Mouse (Mus musculus) limb, embryonic 14.5 days (tissue): ENCODE results near the gene Garnl3. TPM values are rescaled to one million over a fixed set of nuclear protein-coding genes. Genes with fewer than 3 reads are reported as not detected.

Experiments
- ATAC-seq: fragments of 200-750 bp; cut with Nextera tagmentation; 2 replicates; pipeline ENCODE4 v1.8.0; 2017; ENCODE audit warnings: low read depth, moderate number of reproducible peaks, moderate TSS enrichment; ENCODE audit not compliant: low FRiP score
- DNase-seq: peaks from one replicate; pipeline ENCODE4 v3.0.0-alpha.2; 2015; ENCODE audit warnings: low spot score
- H3K27ac ChIP-seq: fragments of 300-500 bp; sonication (generic); replicated peaks from 2 replicates; pipeline ENCODE4 v1.5.1; 2014; ENCODE audit warnings: low read depth, mild to moderate bottlenecking, low read length, moderate library complexity, mixed read lengths
- H3K27me3 ChIP-seq: fragments of 300-500 bp; sonication (generic); 2 replicates; pipeline ENCODE4 v1.6.1; 2014; ENCODE audit warnings: low read length, mixed read lengths; ENCODE audit not compliant: control insufficient read depth, insufficient read depth
- H3K36me3 ChIP-seq: fragments of 300-500 bp; sonication (generic); 2 replicates; pipeline ENCODE4 v1.6.1; 2014; ENCODE audit warnings: mild to moderate bottlenecking, low read length, moderate library complexity, mixed read lengths; ENCODE audit not compliant: control insufficient read depth, insufficient read depth
- H3K4me1 ChIP-seq: fragments of 300-500 bp; sonication (generic); 2 replicates; pipeline ENCODE4 v1.6.1; 2014; ENCODE audit warnings: antibody characterized with exemption, low read length, mixed read lengths; ENCODE audit not compliant: control insufficient read depth, insufficient read depth
- H3K4me2 ChIP-seq: fragments of 300-500 bp; sonication (generic); replicated peaks from 2 replicates; pipeline ENCODE4 v1.6.1; 2014; ENCODE audit warnings: low read depth, mild to moderate bottlenecking, low read length, moderate library complexity; ENCODE audit not compliant: severe bottlenecking
- H3K4me3 ChIP-seq: fragments of 300-500 bp; sonication (generic); replicated peaks from 2 replicates; pipeline ENCODE4 v1.5.1; 2014; ENCODE audit warnings: low read length
- H3K9ac ChIP-seq: fragments of 300-500 bp; sonication (generic); 2 replicates; pipeline ENCODE4 v1.6.1; 2014; ENCODE audit warnings: mild to moderate bottlenecking, low read depth, low read length, moderate library complexity; ENCODE audit not compliant: severe bottlenecking
- H3K9me3 ChIP-seq: fragments of 300-500 bp; sonication (generic); 2 replicates; pipeline ENCODE4 v1.6.1; 2016; ENCODE audit warnings: low read length; ENCODE audit not compliant: control insufficient read depth
- POLR2A ChIP-seq: fragments of 200-500 bp; IDR thresholded peaks from 2 replicates; pipeline ENCODE4 v1.8.0; 2012; ENCODE audit warnings: inconsistent platforms, mild to moderate bottlenecking, moderate library complexity, borderline replicate concordance; ENCODE audit not compliant: insufficient read depth, insufficient read length; ENCODE audit errors: extremely low read depth
- WGBS: fragments of 180-500 bp; shearing (Covaris S2); extraction: QIAGEN DNeasy Blood & Tissue Kit; methylation state at CpG from one replicate; pipeline ENCODE4 v1.1.7; 2014; 5-methylcytosine and 5-hydroxymethylcytosine counted together
- polyA plus RNA-seq, 2 experiments: library from polyadenylated mRNA; depleted of rRNA in 1 of 2; stranded (reverse) in 1 of 2; unstranded in 1 of 2; fragments of >200 nt; fragmentation: Nextera tagmentation in 1 of 2; extraction: Ambion mirVana in 1 of 2; gene quantifications; 2 replicates each; pipeline versions ENCODE4 v1.2.1 to v1.2.3; 2012 to 2014

The Garnl3 gene
- polyA plus RNA-seq, 2 experiments = 9.6 to 10.1 TPM

GRCm38 (mm10) chr2:32964659-32965457 is 166.6 kb downstream of the Garnl3 start:
- H3K9ac ChIP-seq = no peak overlapping the region
- DNase-seq (no peak), ATAC-seq (no peak)
- no peaks in the 10 kb centered on the region for H3K27me3 ChIP-seq
- 29% methylated on average over 10 of the region's 10 CpGs for WGBS
- no peak overlapping the region; the same call in 1 of the 2 replicates for H3K4me2 ChIP-seq
- peaks cover 32% of the 10 kb centered on the region for H3K4me1 ChIP-seq
- no peak overlapping the region for H3K27ac ChIP-seq
- no peak overlapping the region for H3K4me3 ChIP-seq
- no peak for TF ChIP-seq POLR2A
- no peaks in the 10 kb centered on the region for H3K9me3 ChIP-seq
- peaks cover 28% of the 10 kb centered on the region for H3K36me3 ChIP-seq

- H3K4me1 ChIP-seq = peaks cover 32% of the 10 kb centered on the region
- no peak overlapping the region for H3K27ac ChIP-seq
- 0 out of 2 replicates have a peak overlapping the region, but pooled peaks have one; percentile 74 for H3K4me3 ChIP-seq
- TF ChIP-seq POLR2A = no peak
- H3K36me3 ChIP-seq = peaks cover 28% of the 10 kb centered on the region
- no peak overlapping the region for H3K9ac ChIP-seq
- peak overlapping the region; percentile 73 for H3K4me2 ChIP-seq
- no peak for ATAC-seq
- no peak for DNase-seq
- no peaks in the 10 kb centered on the region for H3K9me3 ChIP-seq
- WGBS = 78% methylated on average over 1 of the region's 1 CpGs
- no peaks in the 10 kb centered on the region for H3K27me3 ChIP-seq
Observed at GRCm38 (mm10) chr2:32963981-32964380, 167.5 kb downstream of the Garnl3 start.

- TF ChIP-seq POLR2A = no peak
- Histone ChIP-seq H3K36me3 (peaks cover 28% of the 10 kb centered on the region), H3K27ac (no peak overlapping the region), H3K9me3 (no peaks in the 10 kb centered on the region), H3K27me3 (no peaks in the 10 kb centered on the region), H3K4me2 (peak overlapping the region; percentile 73), H3K9ac (0 out of 2 replicates have a peak overlapping the region, but pooled peaks have one; percentile 94), H3K4me3 (peak overlapping the region; percentile 74), H3K4me1 (peaks cover 32% of the 10 kb centered on the region)
- DNase-seq (no peak), ATAC-seq (no peak)
- WGBS = 60% methylated on average over 4 of the region's 4 CpGs
Observed at GRCm38 (mm10) chr2:32963544-32963943, 167.9 kb downstream of the Garnl3 start.

- peaks cover 31% of the 10 kb centered on the region for H3K36me3 ChIP-seq
- WGBS = 13% methylated on average over 8 of the region's 9 CpGs
- no peak for TF ChIP-seq POLR2A
- ATAC-seq (no peak), DNase-seq (no peak)
- H3K27me3 ChIP-seq = no peaks in the 10 kb centered on the region
- H3K4me1 ChIP-seq = peaks cover 29% of the 10 kb centered on the region
- no peaks in the 10 kb centered on the region for H3K9me3 ChIP-seq
- peak overlapping the region; percentile 94 for H3K9ac ChIP-seq
- peak overlapping the region; percentile 76; the same call in 1 of the 2 replicates for H3K27ac ChIP-seq
- peak overlapping the region; percentile 74 for H3K4me3 ChIP-seq
- peak overlapping the region; percentile 73 for H3K4me2 ChIP-seq
Observed at GRCm38 (mm10) chr2:32962875-32963220, 168.6 kb downstream of the Garnl3 start.

DNA sequence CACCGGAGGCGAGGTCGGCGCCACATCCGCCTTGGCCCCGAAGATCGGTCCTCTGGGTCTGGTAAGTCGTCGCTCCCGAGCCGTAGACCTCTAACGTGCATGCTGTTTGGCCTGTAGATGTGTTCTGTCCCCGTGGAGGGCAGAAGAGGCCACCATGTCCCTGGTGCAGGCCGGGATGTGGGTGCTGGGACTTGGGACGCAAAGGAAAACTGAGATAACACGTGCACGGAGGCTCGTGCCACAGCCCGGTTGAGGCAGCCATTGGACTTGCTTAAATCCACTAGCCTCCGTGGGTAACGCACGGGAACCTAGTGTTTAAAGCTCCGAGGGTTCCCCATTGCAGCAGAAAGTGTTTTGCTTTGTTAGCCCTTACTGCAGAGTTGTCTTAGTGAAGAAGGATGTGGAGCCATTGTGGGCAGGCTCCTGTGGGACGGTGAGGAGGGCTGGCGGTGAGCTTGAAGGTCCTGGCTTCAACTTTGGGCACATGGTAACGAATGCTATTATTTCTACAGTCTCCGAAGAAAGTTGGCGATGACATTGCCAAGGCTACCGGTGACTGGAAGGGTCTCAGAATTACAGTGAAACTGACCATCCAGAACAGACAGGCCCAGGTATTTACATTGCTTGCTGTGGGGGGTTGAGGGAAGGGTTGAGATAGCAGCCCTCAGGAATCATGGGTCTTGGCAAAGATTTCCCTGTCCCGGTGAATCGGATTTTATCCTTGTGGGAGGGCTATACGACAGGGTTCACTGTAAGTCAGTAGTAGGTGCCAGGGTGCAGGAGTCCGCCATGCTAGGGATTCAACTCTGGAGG is 169.2 kb downstream of the Garnl3 start:
- TF ChIP-seq POLR2A = no peak
- Histone ChIP-seq H3K36me3 (peaks cover 33% of the 10 kb centered on the region), H3K9me3 (no peaks in the 10 kb centered on the region), H3K4me2 (peak overlapping the region; percentile 73), H3K9ac (peak overlapping the region; percentile 94), H3K27ac (peak overlapping the region; percentile 76), H3K4me1 (peaks cover 24% of the 10 kb centered on the region), H3K27me3 (no peaks in the 10 kb centered on the region), H3K4me3 (peak overlapping the region; percentile 74)
- DNase-seq (no peak), ATAC-seq (no peak)
- WGBS = under 1% methylated on average over 33 of the region's 33 CpGs
